Comparison of ENCODE assay signal across 8 mouse cellular contexts in genomic region chr4:155085206-155086107, GRCm38 (mm10). TPM values are rescaled to one million over a fixed set of nuclear protein-coding genes. Genes with fewer than 3 reads are reported as not detected.
A peak's percentile ranks its signal among the peaks of the same experiment; 100 is the strongest.
DNase-seq lines count a peak whose midpoint lies in the region; ATAC-seq and TF ChIP-seq lines count a peak whose summit lies in the region.

No protein-coding gene starts in this region.

- ATAC-seq in lung, postnatal 0 days: peak; percentile 69
- peak; percentile 41 for ATAC-seq in embryonic facial prominence, embryonic 12.5 days (ENCODE audit: insufficient number of reproducible peaks, insufficient read depth, low FRiP score, low TSS enrichment)
- ATAC-seq in hindbrain, embryonic 14.5 days (ENCODE audit: low FRiP score): no peak
- ATAC-seq in midbrain, embryonic 16.5 days: peak; percentile 66

- peak overlapping the region; percentile 85 for H3K4me2 ChIP-seq in lung, postnatal 0 days (replicated peaks; ENCODE audit: low read depth, low read length)
- H3K4me2 ChIP-seq in embryonic facial prominence, embryonic 12.5 days (replicated peaks): peak overlapping the region; percentile 98
- H3K4me2 ChIP-seq in hindbrain, embryonic 14.5 days (replicated peaks): peak overlapping the region; percentile 96
- peak overlapping the region; percentile 84 for H3K4me2 ChIP-seq in midbrain, embryonic 16.5 days (ENCODE audit: low read length)

- peak overlapping the region; percentile 89 for H3K27ac ChIP-seq in lung, postnatal 0 days (ENCODE audit: low read length)
- H3K27ac ChIP-seq in embryonic facial prominence, embryonic 12.5 days: peak overlapping the region; percentile 93
- peak overlapping the region; percentile 84 for H3K27ac ChIP-seq in hindbrain, embryonic 14.5 days
- H3K27ac ChIP-seq in midbrain, embryonic 16.5 days (ENCODE audit: low read length): peak overlapping the region; percentile 92

- H3K4me3 ChIP-seq in lung, postnatal 0 days (ENCODE audit: low read depth, low read length): peak overlapping the region; percentile 90
- peak overlapping the region; percentile 98 for H3K4me3 ChIP-seq in embryonic facial prominence, embryonic 12.5 days
- H3K4me3 ChIP-seq in hindbrain, embryonic 14.5 days (replicated peaks; ENCODE audit: low read length): peak overlapping the region; percentile 80
- peak overlapping the region; percentile 88 for H3K4me3 ChIP-seq in midbrain, embryonic 16.5 days (ENCODE audit: low read depth, low read length)

- H3K4me1 ChIP-seq in lung, postnatal 0 days (ENCODE audit: insufficient read depth, low read depth, low read length): peaks cover 18% of the 10 kb centered on the region
- H3K4me1 ChIP-seq in embryonic facial prominence, embryonic 12.5 days: peaks cover 20% of the 10 kb centered on the region
- peaks cover 21% of the 10 kb centered on the region for H3K4me1 ChIP-seq in hindbrain, embryonic 14.5 days (replicated peaks; ENCODE audit: control insufficient read depth, insufficient read depth, low read length)
- peaks cover 22% of the 10 kb centered on the region for H3K4me1 ChIP-seq in midbrain, embryonic 16.5 days (ENCODE audit: control insufficient read depth, insufficient read depth, low read length)

- 0 out of 2 replicates have a peak, but pooled peaks have one; percentile 8 for TF ChIP-seq CTCF in lung, postnatal 0 days (IDR thresholded peaks at IDR 0.05)

- no peaks in the 10 kb centered on the region for H3K27me3 ChIP-seq in lung, postnatal 0 days (replicated peaks; ENCODE audit: insufficient read depth, low read length)
- no peaks in the 10 kb centered on the region for H3K27me3 ChIP-seq in embryonic facial prominence, embryonic 12.5 days
- H3K27me3 ChIP-seq in hindbrain, embryonic 14.5 days (ENCODE audit: control insufficient read depth, insufficient read depth, low read length): no peaks in the 10 kb centered on the region
- H3K27me3 ChIP-seq in midbrain, embryonic 16.5 days (ENCODE audit: control insufficient read depth, insufficient read depth, low read depth, low read length): no peaks in the 10 kb centered on the region

- TF ChIP-seq EP300 in lung, postnatal 0 days (IDR thresholded peaks at IDR 0.05): no peak

- peak overlapping the region; percentile 87 for H3K9ac ChIP-seq in lung, postnatal 0 days (replicated peaks; ENCODE audit: low read depth)
- H3K9ac ChIP-seq in embryonic facial prominence, embryonic 12.5 days: peak overlapping the region; percentile 95
- peak overlapping the region; percentile 80 for H3K9ac ChIP-seq in hindbrain, embryonic 14.5 days
- peak overlapping the region; percentile 90 for H3K9ac ChIP-seq in midbrain, embryonic 16.5 days (ENCODE audit: low read depth, low read length)

- 0 out of 2 replicates have a peak, but pooled peaks cover 3% of the 10 kb centered on the region for H3K36me3 ChIP-seq in lung, postnatal 0 days (ENCODE audit: insufficient read depth, low read length)
- peaks cover 29% of the 10 kb centered on the region for H3K36me3 ChIP-seq in embryonic facial prominence, embryonic 12.5 days
- H3K36me3 ChIP-seq in hindbrain, embryonic 14.5 days (replicated peaks; ENCODE audit: control insufficient read depth, insufficient read depth): peaks cover 38% of the 10 kb centered on the region
- peaks cover 13% of the 10 kb centered on the region for H3K36me3 ChIP-seq in midbrain, embryonic 16.5 days (ENCODE audit: control insufficient read depth, insufficient read depth, low read length)

- no peak for DNase-seq in lung, postnatal 0 days (ENCODE audit: low spot score)
- no peak for DNase-seq in lung, postnatal 4 days
- no peak for DNase-seq in hindbrain, embryonic 14.5 days (ENCODE audit: low spot score)
- no peak for DNase-seq in urinary bladder, postnatal 10 days (ENCODE audit: low spot score)
- DNase-seq in adrenal gland, postnatal 4 days (ENCODE audit: low spot score in 2 of 2): no peak
- DNase-seq in testis, postnatal 10 days (ENCODE audit: low spot score): no peak

- 6% methylated on average over 30 of the region's 35 CpGs for WGBS in lung, postnatal 0 days
- 6% methylated on average over 33 of the region's 35 CpGs for WGBS in embryonic facial prominence, embryonic 12.5 days
- 7% methylated on average over 35 of the region's 35 CpGs for WGBS in hindbrain, embryonic 14.5 days
- WGBS in midbrain, embryonic 16.5 days: 8% methylated on average over 25 of the region's 35 CpGs

- no peaks in the 10 kb centered on the region for H3K9me3 ChIP-seq in lung, postnatal 0 days (ENCODE audit: low read length)
- H3K9me3 ChIP-seq in embryonic facial prominence, embryonic 12.5 days: no peaks in the 10 kb centered on the region
- H3K9me3 ChIP-seq in hindbrain, embryonic 14.5 days (ENCODE audit: control insufficient read depth, low read length): no peaks in the 10 kb centered on the region
- H3K9me3 ChIP-seq in midbrain, embryonic 16.5 days (replicated peaks; ENCODE audit: control insufficient read depth, low read length, poor library complexity, severe bottlenecking): no peaks in the 10 kb centered on the region

RNA-seq across cellular contexts. Expression of gene Rer1, which starts 0.7 kb away (rescaled TPM):
- polyA plus RNA-seq in lung, postnatal 0 days (2015; fragmentation: Nextera tagmentation; extraction: Ambion mirVana): 156 and 157 TPM in 2 replicates
- 139 and 143 TPM in 2 replicates for polyA plus RNA-seq in embryonic facial prominence, embryonic 12.5 days (2016; fragmentation: Nextera tagmentation; extraction: Ambion mirVana)
- polyA plus RNA-seq in hindbrain, embryonic 14.5 days (2014; fragmentation: Nextera tagmentation; extraction: Ambion mirVana): 145 and 148 TPM in 2 replicates
- 121 and 124 TPM in 2 replicates for polyA plus RNA-seq in midbrain, embryonic 16.5 days (2015; fragmentation: Nextera tagmentation; extraction: Ambion mirVana)
- total RNA-seq in adrenal gland, postnatal 4 days (2021): 10 to 100 TPM; 90.8 to 96.1 TPM

RNA-seq across cellular contexts. Expression of gene Morn1, which starts 0.9 kb away (rescaled TPM):
- 6.2 and 9.4 TPM in 2 replicates for polyA plus RNA-seq in lung, postnatal 0 days (2015; fragmentation: Nextera tagmentation; extraction: Ambion mirVana)
- 5.1 and 7.7 TPM in 2 replicates for polyA plus RNA-seq in embryonic facial prominence, embryonic 12.5 days (2016; fragmentation: Nextera tagmentation; extraction: Ambion mirVana)
- 6.1 and 8.7 TPM in 2 replicates for polyA plus RNA-seq in hindbrain, embryonic 14.5 days (2014; fragmentation: Nextera tagmentation; extraction: Ambion mirVana)
- polyA plus RNA-seq in midbrain, embryonic 16.5 days (2015; fragmentation: Nextera tagmentation; extraction: Ambion mirVana): 7.3 and 8.9 TPM in 2 replicates
- 10 to 100 TPM; 12.1 to 14.9 TPM for total RNA-seq in adrenal gland, postnatal 4 days (2021)

RNA-seq across cellular contexts. Expression of gene Pex10, which starts 18.6 kb away (rescaled TPM):
- polyA plus RNA-seq in lung, postnatal 0 days (2015; fragmentation: Nextera tagmentation; extraction: Ambion mirVana): 17.5 and 19.4 TPM in 2 replicates
- polyA plus RNA-seq in embryonic facial prominence, embryonic 12.5 days (2016; fragmentation: Nextera tagmentation; extraction: Ambion mirVana): 23.3 and 23.7 TPM in 2 replicates
- polyA plus RNA-seq in hindbrain, embryonic 14.5 days (2014; fragmentation: Nextera tagmentation; extraction: Ambion mirVana): 5.4 and 7.0 TPM in 2 replicates
- polyA plus RNA-seq in midbrain, embryonic 16.5 days (2015; fragmentation: Nextera tagmentation; extraction: Ambion mirVana): 22.2 and 22.8 TPM in 2 replicates
- total RNA-seq in adrenal gland, postnatal 4 days (2021): 10 to 100 TPM; 25.6 to 27.5 TPM

RNA-seq across cellular contexts. Expression of gene Plch2, which starts 28.9 kb away (rescaled TPM):
- polyA plus RNA-seq in lung, postnatal 0 days (2015; fragmentation: Nextera tagmentation; extraction: Ambion mirVana): 4.6 and 5.5 TPM in 2 replicates
- polyA plus RNA-seq in embryonic facial prominence, embryonic 12.5 days (2016; fragmentation: Nextera tagmentation; extraction: Ambion mirVana): 3.6 and 5.7 TPM in 2 replicates
- 13.4 and 13.8 TPM in 2 replicates for polyA plus RNA-seq in hindbrain, embryonic 14.5 days (2014; fragmentation: Nextera tagmentation; extraction: Ambion mirVana)
- polyA plus RNA-seq in midbrain, embryonic 16.5 days (2015; fragmentation: Nextera tagmentation; extraction: Ambion mirVana): 23.3 and 25.4 TPM in 2 replicates
- total RNA-seq in adrenal gland, postnatal 4 days (2021): 1 to 10 TPM; 1.1 to 1.6 TPM
